Mouse (Mus musculus) brain, embryonic 18.5 days (tissue): ENCODE results near the gene Tmem230.
"Not testable (repeated sequence)": the region's sequence is repeated elsewhere in the genome, so short reads cannot be mapped to it uniquely, and the experiment has no call there.

Experiments
- DNase-seq: peaks from one replicate; pipeline ENCODE4 v3.0.0-alpha.2; 2012; ENCODE audit warnings: low read depth, low spot score

Gene Tmem230

GRCm38 (mm10) chr2:132247539-132248313 is at the start of gene Tmem230:
Gene Tmem230, minus strand, starts transcription at chr2:132247807.
- peak; percentile 91 for DNase-seq

- no peak for DNase-seq
These were observed 46.3 kb upstream of the Tmem230 start for GRCm38 (mm10) chr2:132293694-132294450.

GRCm38 (mm10) chr2:132292083-132292482 is 44.5 kb upstream of the Tmem230 start:
- no peak for DNase-seq

- no peak for DNase-seq
These were observed 43.7 kb upstream of the Tmem230 start for GRCm38 (mm10) chr2:132291265-132291664.

GRCm38 (mm10) chr2:132290808-132291207 is 43.2 kb upstream of the Tmem230 start:
- no peak for DNase-seq

- DNase-seq: not testable (repeated sequence)
These were observed 41.6 kb upstream of the Tmem230 start for GRCm38 (mm10) chr2:132289213-132289612.

GRCm38 (mm10) chr2:132286376-132287076 is 38.9 kb upstream of the Tmem230 start:
- DNase-seq: no peak

GRCm38 (mm10) chr2:132285722-132286121 is 38.1 kb upstream of the Tmem230 start:
- not testable (repeated sequence) for DNase-seq

- no peak for DNase-seq
These were observed 37.0 kb upstream of the Tmem230 start for GRCm38 (mm10) chr2:132284492-132285139.

GRCm38 (mm10) chr2:132283236-132284070 is 35.8 kb upstream of the Tmem230 start:
- no peak for DNase-seq

GRCm38 (mm10) chr2:132282453-132283174 is 35.0 kb upstream of the Tmem230 start:
- DNase-seq: no peak

GRCm38 (mm10) chr2:132281560-132282452 is 34.2 kb upstream of the Tmem230 start:
- DNase-seq: no peak

GRCm38 (mm10) chr2:132280518-132281120 is 33.0 kb upstream of the Tmem230 start:
- no peak for DNase-seq

- no peak for DNase-seq
These were observed 32.4 kb upstream of the Tmem230 start for GRCm38 (mm10) chr2:132279978-132280377.

GRCm38 (mm10) chr2:132279336-132279882 is 31.8 kb upstream of the Tmem230 start:
- no peak for DNase-seq

- no peak for DNase-seq
These were observed 30.8 kb upstream of the Tmem230 start for GRCm38 (mm10) chr2:132278273-132278853.

GRCm38 (mm10) chr2:132276249-132276648 is 28.6 kb upstream of the Tmem230 start:
- no peak for DNase-seq

GRCm38 (mm10) chr2:132275527-132275926 is 27.9 kb upstream of the Tmem230 start:
- DNase-seq: no peak
